Mouse (Mus musculus): Measurements from ENCODE around the gene Golm1.
"Not testable (repeated sequence)": the region's sequence is repeated elsewhere in the genome, so short reads cannot be mapped to it uniquely, and the experiment has no call there.

Gene Golm1

GRCm38 (mm10) chr13:59675151-59676011 lies at the start of gene Golm1:
Gene Golm1, minus strand, starts transcription at chr13:59675811.
- no peak for DNase-seq (ENCODE audit: low read depth, low spot score)

- not testable (repeated sequence) for DNase-seq (ENCODE audit: low read depth, low spot score)
Observed at GRCm38 (mm10) chr13:59722089-59722488, 46.5 kb upstream of the Golm1 start.

- DNase-seq (ENCODE audit: low read depth, low spot score) = no peak
Observed at GRCm38 (mm10) chr13:59719475-59719874, 43.9 kb upstream of the Golm1 start.

- not testable (repeated sequence) for DNase-seq (ENCODE audit: low read depth, low spot score)
Observed at GRCm38 (mm10) chr13:59718857-59719440, 43.3 kb upstream of the Golm1 start.

- DNase-seq (ENCODE audit: low read depth, low spot score) = no peak
Observed at GRCm38 (mm10) chr13:59713710-59714109, 38.1 kb upstream of the Golm1 start.

GRCm38 (mm10) chr13:59711984-59712383 lies 36.4 kb upstream of the Golm1 start, which contains the start of gene Spata31d1b:
Gene Spata31d1b, plus strand, starts transcription at chr13:59712284.
- not testable (repeated sequence) for DNase-seq (ENCODE audit: low read depth, low spot score)

- DNase-seq (ENCODE audit: low read depth, low spot score) = no peak
Observed at GRCm38 (mm10) chr13:59710230-59710629, 34.6 kb upstream of the Golm1 start, which contains the start of gene Spata31d1a. Gene Spata31d1a, minus strand, starts transcription at chr13:59710330.

- no peak for DNase-seq (ENCODE audit: low read depth, low spot score)
Observed at GRCm38 (mm10) chr13:59704562-59704961, 29.0 kb upstream of the Golm1 start.

- no peak for DNase-seq (ENCODE audit: low read depth, low spot score)
Observed at GRCm38 (mm10) chr13:59703514-59703913, 27.9 kb upstream of the Golm1 start.

GRCm38 (mm10) chr13:59700137-59700536 lies 24.5 kb upstream of the Golm1 start:
- DNase-seq (ENCODE audit: low read depth, low spot score) = not testable (repeated sequence)

- no peak for DNase-seq (ENCODE audit: low read depth, low spot score)
Observed at GRCm38 (mm10) chr13:59699131-59699530, 23.5 kb upstream of the Golm1 start.

- DNase-seq (ENCODE audit: low read depth, low spot score) = no peak
Observed at GRCm38 (mm10) chr13:59695781-59696180, 20.2 kb upstream of the Golm1 start.

- no peak for DNase-seq (ENCODE audit: low read depth, low spot score)
Observed at GRCm38 (mm10) chr13:59694008-59694407, 18.4 kb upstream of the Golm1 start, which contains the start of gene 4921517D22Rik. Gene 4921517D22Rik, minus strand, starts transcription at chr13:59694108.

- no peak for DNase-seq (ENCODE audit: low read depth, low spot score)
Observed at GRCm38 (mm10) chr13:59691478-59691877, 15.9 kb upstream of the Golm1 start.

GRCm38 (mm10) chr13:59690576-59690975 lies 15.0 kb upstream of the Golm1 start:
- DNase-seq (ENCODE audit: low read depth, low spot score) = no peak

GRCm38 (mm10) chr13:59689843-59690242 lies 14.2 kb upstream of the Golm1 start:
- no peak for DNase-seq (ENCODE audit: low read depth, low spot score)

- DNase-seq (ENCODE audit: low read depth, low spot score) = no peak
Observed at GRCm38 (mm10) chr13:59689313-59689712, 13.7 kb upstream of the Golm1 start.

- no peak for DNase-seq (ENCODE audit: low read depth, low spot score)
Observed at GRCm38 (mm10) chr13:59688338-59688770, 12.7 kb upstream of the Golm1 start.

GRCm38 (mm10) chr13:59685236-59685635 lies 9.6 kb upstream of the Golm1 start:
- DNase-seq (ENCODE audit: low read depth, low spot score) = no peak

GRCm38 (mm10) chr13:59682629-59683028 lies 7.0 kb upstream of the Golm1 start:
- DNase-seq (ENCODE audit: low read depth, low spot score) = no peak

GRCm38 (mm10) chr13:59679908-59680307 lies 4.3 kb upstream of the Golm1 start:
- DNase-seq (ENCODE audit: low read depth, low spot score) = no peak

GRCm38 (mm10) chr13:59679306-59679705 lies 3.7 kb upstream of the Golm1 start:
- DNase-seq (ENCODE audit: low read depth, low spot score) = no peak

Measured in brain, embryonic 18.5 days (tissue).